Mouse (Mus musculus) CH12.LX (cell line): ENCODE data around the gene Ccdc40. TPM values are rescaled to one million over a fixed set of nuclear protein-coding genes. Genes with fewer than 3 reads are reported as not detected.

Experiments used
- DNase-seq: peaks from one replicate; pipeline ENCODE4 v3.0.0-alpha.2; 2013; ENCODE audit errors: extremely low read depth
- H3K27ac ChIP-seq: 2 replicates; pipeline ENCODE4 v1.5.1; 2012; ENCODE audit warnings: low read depth, mild to moderate bottlenecking, control low read depth, moderate library complexity; ENCODE audit not compliant: insufficient read depth
- H3K27me3 ChIP-seq: replicated peaks from 2 replicates; pipeline ENCODE3; 2012; ENCODE audit warnings: inconsistent platforms
- H3K36me3 ChIP-seq, 2 experiments: replicated peaks in 1 of 2; 2 replicates each; pipeline versions ENCODE3 to v1.6.1; 2012; ENCODE audit warnings: inconsistent platforms in 1 of 2, low read length in 1 of 2, mild to moderate bottlenecking in 1 of 2, mixed read lengths in 1 of 2, moderate library complexity in 1 of 2; ENCODE audit not compliant: control insufficient read depth in 1 of 2, insufficient read depth in 1 of 2
- H3K4me1 ChIP-seq, 2 experiments: 2 replicates each; pipeline ENCODE4 v1.6.1; 2012; ENCODE audit warnings: inconsistent platforms in 1 of 2, moderate library complexity in 1 of 2; ENCODE audit not compliant: insufficient read depth in 2 of 2, control insufficient read depth in 1 of 2
- H3K4me2 ChIP-seq: 2 replicates; pipeline ENCODE4 v1.6.1; 2012; ENCODE audit warnings: low read depth, mild to moderate bottlenecking, control low read depth; ENCODE audit not compliant: poor library complexity, insufficient read depth, severe bottlenecking
- H3K4me3 ChIP-seq, 3 experiments: fragments of 150-350 bp in 1 of 3; sonication (generic) in 1 of 3; replicated peaks in 1 of 3; 2 replicates each; pipeline versions ENCODE3 to v1.5.1; 2011 to 2012; ENCODE audit warnings: low read depth in 2 of 3, low read length in 2 of 3, mild to moderate bottlenecking in 2 of 3, moderate library complexity in 2 of 3, control low read depth in 1 of 3, improper control_type of control experiment in 1 of 3, inconsistent platforms in 1 of 3, mixed read lengths in 1 of 3; ENCODE audit not compliant: poor library complexity in 1 of 3
- H3K79me2 ChIP-seq: replicated peaks from 2 replicates; pipeline ENCODE4 v1.6.1; 2012; ENCODE audit warnings: mild to moderate bottlenecking, moderate library complexity; ENCODE audit not compliant: control insufficient read depth, poor library complexity, insufficient read depth, severe bottlenecking; ENCODE audit errors: extremely low read depth
- H3K9ac ChIP-seq: 2 replicates; pipeline ENCODE4 v1.6.1; 2012; ENCODE audit warnings: low read depth, mild to moderate bottlenecking, control low read depth, moderate library complexity; ENCODE audit not compliant: insufficient read depth
- H3K9me3 ChIP-seq: replicated peaks from 2 replicates; pipeline ENCODE3; 2012; ENCODE audit warnings: low read length, inconsistent platforms, mixed read lengths
- BHLHE40 ChIP-seq: IDR thresholded peaks from 2 replicates; pipeline ENCODE4 v1.6.1; 2011; ENCODE audit warnings: mild to moderate bottlenecking, low read depth, low read length, improper control_type of control experiment
- ELF1 ChIP-seq: IDR thresholded peaks from 2 replicates; pipeline ENCODE4 v1.6.1; 2014; ENCODE audit warnings: low read depth, mild to moderate bottlenecking, inconsistent platforms, low read length, improper control_type of control experiment
- ETS1 ChIP-seq: conservative IDR thresholded peaks from 2 replicates; pipeline ENCODE4 v1.6.1; 2012; ENCODE audit warnings: low read depth, mild to moderate bottlenecking, inconsistent platforms, low read length, improper control_type of control experiment, moderate library complexity
- IRF4 ChIP-seq: IDR thresholded peaks from 2 replicates; pipeline ENCODE4 v1.6.1; 2014; ENCODE audit warnings: low read depth, mild to moderate bottlenecking, inconsistent platforms, low read length, improper control_type of control experiment
- JUN ChIP-seq: IDR thresholded peaks from 2 replicates; pipeline ENCODE4 v1.6.1; 2011; ENCODE audit warnings: low read depth, mild to moderate bottlenecking, low read length, improper control_type of control experiment, moderate library complexity; ENCODE audit not compliant: insufficient read depth
- KAT2A ChIP-seq: IDR thresholded peaks from 2 replicates; pipeline ENCODE4 v1.6.1; 2012; ENCODE audit warnings: low read length, improper control_type of control experiment, inconsistent platforms; ENCODE audit not compliant: insufficient replicate concordance
- MAFK ChIP-seq: IDR thresholded peaks from 2 replicates; pipeline ENCODE4 v1.6.1; 2011; ENCODE audit warnings: low read length, improper control_type of control experiment; ENCODE audit not compliant: insufficient replicate concordance
- MAZ ChIP-seq: IDR thresholded peaks from 2 replicates; pipeline ENCODE4 v1.6.1; 2012; ENCODE audit warnings: low read depth, mild to moderate bottlenecking, inconsistent platforms, low read length, improper control_type of control experiment, moderate library complexity
- MXI1 ChIP-seq: IDR thresholded peaks from 2 replicates; pipeline ENCODE4 v1.6.1; 2011; ENCODE audit warnings: mild to moderate bottlenecking, low read depth, low read length, improper control_type of control experiment
- NELFE ChIP-seq: IDR thresholded peaks from 2 replicates; pipeline ENCODE4 v1.6.1; 2011; ENCODE audit warnings: low read depth, low read length, improper control_type of control experiment
- NRF1 ChIP-seq: IDR thresholded peaks from 2 replicates; pipeline ENCODE4 v1.6.1; 2014; ENCODE audit warnings: low read depth, mild to moderate bottlenecking, inconsistent platforms, low read length, improper control_type of control experiment, moderate library complexity
- POLR2A ChIP-seq: IDR thresholded peaks from 2 replicates; pipeline ENCODE4 v1.6.1; 2011; ENCODE audit warnings: low read depth, mild to moderate bottlenecking, improper control_type of control experiment, low read length
- RCOR1 ChIP-seq: conservative IDR thresholded peaks from 2 replicates; pipeline ENCODE4 v1.6.1; 2012; ENCODE audit warnings: low read depth, mild to moderate bottlenecking, inconsistent platforms, low read length, improper control_type of control experiment
- TBP ChIP-seq: conservative IDR thresholded peaks from 2 replicates; pipeline ENCODE4 v1.6.1; 2011; ENCODE audit warnings: low read depth, low read length, improper control_type of control experiment
- TCF12 ChIP-seq: IDR thresholded peaks from 2 replicates; pipeline ENCODE4 v1.6.1; 2014; ENCODE audit warnings: low read depth, mild to moderate bottlenecking, inconsistent platforms, low read length, improper control_type of control experiment
- UBTF ChIP-seq: IDR thresholded peaks from 2 replicates; pipeline ENCODE4 v1.6.1; 2012; ENCODE audit warnings: low read depth, mild to moderate bottlenecking, inconsistent platforms, low read length, improper control_type of control experiment, moderate library complexity
- ZMIZ1 ChIP-seq: IDR thresholded peaks from 2 replicates; pipeline ENCODE4 v1.6.1; 2012; ENCODE audit warnings: low read depth, mild to moderate bottlenecking, inconsistent platforms, low read length, improper control_type of control experiment
- dilution Hi-C: fragments of 300-500 bp; cut with MboI; formaldehyde crosslinking; loops from 2 replicates; pipeline ENCODE4 v1.14.3; 2020; ENCODE audit warnings: low sequenced_read_pairs; ENCODE audit not compliant: extremely low pct_unique_long_range_greater_than_20kb, extremely low pct_ligation_motif_present
- in situ Hi-C: fragments of 300-500 bp; cut with MboI; formaldehyde crosslinking; loops from 3 replicates; pipeline ENCODE4 v1.14.3; 2019; ENCODE audit warnings: low sequenced_read_pairs, low pct_ligation_motif_present, low pct_unique_long_range_greater_than_20kb, mixed read lengths
- polyA plus RNA-seq: library from polyadenylated mRNA; unstranded; fragments of >175 nt; gene quantifications from 2 replicates; pipeline ENCODE4 v1.2.1, GENCODE M21; 2012; ENCODE audit warnings: low read depth; ENCODE audit not compliant: insufficient read length
- total RNA-seq, 2 experiments: library from RNA; depleted of rRNA; stranded (reverse); fragments of 300-350 nt in 1 of 2; fragments of >200 nt in 1 of 2; gene quantifications; 2 replicates each; pipeline ENCODE4 v1.2.3; 2012 to 2014

The Ccdc40 gene
- 0.80 and 1.3 TPM in 2 replicates for total RNA-seq (2012; rRNA removed)
- 0.82 and 0.97 TPM in 2 replicates for total RNA-seq (2014; rRNA removed)
- 1.2 and 1.4 TPM in 2 replicates for polyA plus RNA-seq

DNA sequence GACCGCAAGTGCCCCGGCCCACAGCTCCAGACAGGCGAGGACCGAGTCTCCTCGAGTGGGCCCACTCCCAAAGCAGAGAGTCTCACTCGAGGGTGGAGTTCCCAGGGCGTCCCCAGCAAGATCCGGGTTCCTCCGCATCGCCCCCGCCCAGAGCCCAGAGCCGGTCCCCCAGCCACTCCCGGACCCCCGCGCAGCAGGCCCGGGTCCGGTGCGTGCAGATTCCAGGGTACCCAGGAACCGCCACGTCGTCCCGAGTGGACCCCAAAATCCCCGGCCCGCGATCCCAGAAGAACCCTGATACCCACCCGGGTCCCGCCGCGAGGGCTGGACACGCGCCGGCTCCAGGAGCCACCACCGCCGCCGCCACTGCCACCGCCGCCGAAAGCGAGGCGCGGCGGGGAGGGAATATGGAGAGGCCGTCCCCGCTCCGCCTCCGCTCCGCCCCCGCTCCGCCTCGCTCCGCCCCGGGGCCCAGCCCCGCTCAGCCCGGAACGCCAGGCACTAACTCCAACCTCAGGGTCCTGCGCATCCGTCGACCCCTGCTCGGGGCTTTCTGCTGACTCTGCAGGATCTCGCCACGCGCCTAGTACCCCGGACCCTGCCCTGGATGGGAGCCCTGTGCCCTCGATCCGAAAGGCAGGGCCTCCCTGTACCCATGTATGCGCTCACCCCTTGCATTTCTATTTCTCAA is at the start of gene Ccdc40, which contains the start of gene Tbc1d16:
TSS of gene Ccdc40 (plus strand) at position 482 of the 691 bp plus-strand sequence.
TSS of gene Tbc1d16 (minus strand) at position 409 of the 691 bp plus-strand sequence.
- H3K9me3 ChIP-seq: no peaks in the 10 kb centered on the region
- H3K4me2 ChIP-seq: peak within 1 kb of the TSS; percentile 97
- H3K27ac ChIP-seq: no peak within 1 kb of the TSS
- dilution Hi-C loops (no loop called here), in situ Hi-C loops (no loop called here)
- H3K79me2 ChIP-seq: no peaks in the 10 kb centered on the region
- peaks cover 3 to 23% of the 10 kb centered on the region in 2 experiments for H3K4me1 ChIP-seq
- H3K36me3 ChIP-seq: no peaks in the 10 kb centered on the region
- H3K4me3 ChIP-seq: peak within 1 kb of the TSS; percentile 42 to 71 (median 47)
- peak within 1 kb of the TSS; percentile 91 for H3K9ac ChIP-seq
- DNase-seq: peak; percentile 55
- peaks cover 94% of the 10 kb centered on the region for H3K27me3 ChIP-seq
- TF ChIP-seq IRF4: 0 out of 2 replicates have a peak, but pooled peaks have one; percentile 19
- TF ChIP-seq RCOR1: no peak
- peak; percentile 79 for TF ChIP-seq POLR2A
- peak; percentile 51 for TF ChIP-seq NRF1
- peak; percentile 84 for TF ChIP-seq UBTF
- peak; percentile 26; the same call in 1 of the 2 replicates for TF ChIP-seq MXI1
- TF ChIP-seq ETS1: no peak
- TF ChIP-seq ELF1: 0 out of 2 replicates have a peak, but pooled peaks have one; percentile 34
- peak; percentile 54; the same call in 1 of the 2 replicates for TF ChIP-seq ZMIZ1
- peak; percentile 60; the same call in 1 of the 2 replicates for TF ChIP-seq MAFK
- 0 out of 2 replicates have a peak, but pooled peaks have one; percentile 33 for TF ChIP-seq TBP
- peak; percentile 43; the same call in 1 of the 2 replicates for TF ChIP-seq TCF12
- no peak for TF ChIP-seq JUN
- TF ChIP-seq KAT2A: no peak
- peak; percentile 59; the same call in 1 of the 2 replicates for TF ChIP-seq MAZ
- TF ChIP-seq NELFE: peak; percentile 63

DNA sequence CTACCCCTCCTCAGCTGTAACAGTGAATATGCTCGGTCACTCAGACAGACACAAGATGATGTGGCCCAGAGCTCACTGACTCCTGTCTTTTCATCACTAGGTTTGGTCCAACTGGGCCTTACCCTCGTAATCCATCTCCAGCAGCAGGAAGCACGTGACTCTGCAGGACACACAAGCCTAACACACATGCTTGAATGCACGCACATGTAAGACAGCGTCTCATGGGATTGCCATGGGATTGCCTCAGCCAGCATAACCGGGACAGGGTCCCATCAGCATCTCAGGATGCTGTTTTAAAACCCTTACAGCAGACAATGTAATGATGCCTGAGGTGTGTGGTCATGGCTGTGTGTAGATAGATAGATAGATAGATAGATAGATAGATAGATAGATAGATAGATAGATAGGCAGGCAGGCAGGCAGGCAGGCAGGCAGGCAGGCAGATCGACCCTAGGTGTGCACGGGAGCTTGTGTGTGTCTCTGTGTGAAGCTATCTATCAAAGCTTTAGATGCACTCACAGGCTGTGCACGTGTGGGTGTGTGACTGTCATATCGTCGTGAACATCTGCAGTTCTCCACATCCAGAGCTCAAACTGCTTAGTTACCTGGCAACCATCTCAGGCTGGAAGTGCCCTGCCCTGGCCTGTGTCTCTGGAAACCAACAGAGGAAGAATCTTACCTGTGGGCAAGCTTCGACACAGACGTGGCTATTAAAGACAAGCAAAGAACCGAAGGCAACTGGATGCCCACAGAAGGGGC is 47.4 kb upstream of the Ccdc40 start:
- H3K27ac ChIP-seq: no peak overlapping the region
- no peak overlapping the region for H3K9ac ChIP-seq
- in situ Hi-C loops: loop anchor here (10.0 kb wide), 1 partner anchor 46 kb away; no protein-coding TSS in a partner anchor
- TF ChIP-seq BHLHE40: peak; percentile 68
- TF ChIP-seq MXI1: no peak
- TF ChIP-seq, all 38 proteins: peak for 1
- H3K4me2 ChIP-seq: no peak overlapping the region
- peaks cover 9% of the 10 kb centered on the region for H3K9me3 ChIP-seq
- H3K27me3 ChIP-seq: no peaks in the 10 kb centered on the region
- DNase-seq: no peak
- peaks cover 14 to 60% of the 10 kb centered on the region in 2 experiments for H3K4me1 ChIP-seq
- dilution Hi-C loops: no loop called here
- H3K79me2 ChIP-seq: no peaks in the 10 kb centered on the region
- H3K36me3 ChIP-seq: peaks cover under 1 to 1% of the 10 kb centered on the region in 2 experiments
- H3K4me3 ChIP-seq: no peak overlapping the region
